Mouse (Mus musculus) liver, adult 2 months (tissue): ENCODE data around the gene Grhl1. TPM values are rescaled to one million over a fixed set of nuclear protein-coding genes. Genes with fewer than 3 reads are reported as not detected.
A peak's percentile ranks its signal among the peaks of the same experiment; 100 is the strongest.
"Not testable (repeated sequence)": the region's sequence is repeated elsewhere in the genome, so short reads cannot be mapped to it uniquely, and the experiment has no call there.

Experiments used
- DNase-seq: peaks from one replicate; pipeline ENCODE4 v3.0.0-alpha.2; 2011; ENCODE audit warnings: low read depth, low spot score; ENCODE audit errors: extremely low read depth
- H3K27ac ChIP-seq: fragments of 200-500 bp; replicated peaks from 2 replicates; pipeline ENCODE4 v1.5.1; 2012; ENCODE audit warnings: low read depth, mild to moderate bottlenecking, control low read depth, inconsistent platforms, low read length; ENCODE audit not compliant: insufficient read depth
- H3K27me3 ChIP-seq: fragments of 200-500 bp; 2 replicates; pipeline ENCODE4 v1.6.1; 2012; ENCODE audit warnings: mild to moderate bottlenecking, moderate library complexity, low read length, inconsistent platforms; ENCODE audit not compliant: control insufficient read depth, insufficient read depth
- H3K36me3 ChIP-seq: fragments of 200-500 bp; 2 replicates; pipeline ENCODE4 v1.6.1; 2012; ENCODE audit warnings: low read length, inconsistent platforms; ENCODE audit not compliant: control insufficient read depth, insufficient read depth
- H3K4me1 ChIP-seq: fragments of 200-500 bp; 2 replicates; pipeline ENCODE4 v1.6.1; 2011; ENCODE audit warnings: low read length; ENCODE audit not compliant: control insufficient read depth, insufficient read depth
- H3K4me3 ChIP-seq: fragments of 200-500 bp; 2 replicates; pipeline ENCODE4 v1.5.1; 2011; ENCODE audit warnings: low read depth, mild to moderate bottlenecking, control low read depth, low read length, moderate library complexity; ENCODE audit not compliant: insufficient read depth
- H3K79me2 ChIP-seq: fragments of 200-500 bp; 2 replicates; pipeline ENCODE4 v1.6.1; 2012; ENCODE audit warnings: inconsistent platforms, mild to moderate bottlenecking, low read length, moderate library complexity; ENCODE audit not compliant: control insufficient read depth, insufficient read depth
- H3K9ac ChIP-seq: fragments of 200-500 bp; 2 replicates; pipeline ENCODE4 v1.6.1; 2012; ENCODE audit warnings: low read depth, mild to moderate bottlenecking, control low read depth, inconsistent platforms, low read length
- CTCF ChIP-seq: fragments of 200-500 bp; IDR thresholded peaks from 2 replicates; pipeline ENCODE4 v1.5.1; 2011; ENCODE audit warnings: low read depth, low read length, control low read depth
- POLR2A ChIP-seq: fragments of 200-500 bp; IDR thresholded peaks from 2 replicates; pipeline ENCODE4 v1.6.1; 2011; ENCODE audit warnings: low read length, control low read depth; ENCODE audit not compliant: insufficient read depth; ENCODE audit errors: extremely low read depth
- WGBS: fragments of 180-500 bp; shearing (Covaris S2); methylation state at CpG from one replicate; pipeline ENCODE4 v1.1.7; 2018; 5-methylcytosine and 5-hydroxymethylcytosine counted together
- polyA plus RNA-seq: library from polyadenylated mRNA; depleted of rRNA; stranded (reverse); fragments of >200 nt; gene quantifications from 2 replicates; pipeline ENCODE4 v1.2.3, GENCODE M21; 2012; rRNA removed
- total RNA-seq: library from RNA; depleted of rRNA; stranded (reverse); fragments of >200 nt; gene quantifications from 2 replicates; pipeline ENCODE4 v1.2.3, GENCODE M21; 2014; rRNA removed

Grhl1 gene
- total RNA-seq (0.28 and 0.40 TPM in 2 replicates), polyA plus RNA-seq (0.17 and 0.42 TPM in 2 replicates)

DNA sequence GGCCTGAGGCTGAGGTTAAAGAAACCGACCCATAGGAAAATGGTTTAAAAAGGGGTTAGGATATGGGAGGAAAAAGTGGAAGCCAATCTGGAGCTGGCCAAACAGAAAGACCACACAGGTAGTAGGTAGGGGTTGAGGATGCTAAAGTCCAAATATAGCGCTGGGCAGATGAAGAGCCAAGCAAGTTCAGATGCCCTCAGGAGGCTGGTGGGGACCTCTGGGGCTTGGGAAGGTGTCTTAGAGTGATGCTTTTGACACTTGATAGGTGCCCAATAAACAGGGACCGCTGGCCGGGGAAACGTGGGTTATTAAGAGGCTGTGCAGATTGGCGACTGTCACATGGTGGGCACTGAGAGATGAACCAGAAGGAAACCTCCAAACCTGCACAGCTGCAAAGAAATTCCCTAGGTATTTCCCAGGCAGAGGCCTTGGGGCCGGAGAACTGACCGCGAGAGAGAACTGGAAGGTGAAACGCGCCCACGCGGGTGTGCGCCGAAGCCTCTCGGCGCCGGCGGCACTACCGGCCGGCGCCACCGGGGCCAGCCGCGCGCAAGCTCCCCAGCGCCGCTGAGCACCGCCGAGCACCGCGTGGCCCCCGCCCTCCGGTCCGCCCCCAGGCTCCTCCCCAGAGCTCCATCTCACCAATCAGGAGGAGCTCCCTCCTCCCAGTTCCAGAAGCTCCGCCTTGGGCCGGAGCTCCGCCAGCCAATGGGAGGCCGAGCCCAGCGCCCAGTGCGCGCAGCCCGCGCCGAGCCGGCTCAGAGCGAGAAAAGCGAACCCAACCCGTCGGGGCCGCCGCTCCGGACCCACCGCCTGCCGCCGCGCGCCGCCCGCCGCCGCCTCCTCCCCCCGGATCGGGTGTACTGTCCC, at the start of gene Grhl1:
TSS of gene Grhl1 (plus strand) at position 761 of the 870 bp plus-strand sequence.
- Histone ChIP-seq H3K4me1 (peaks cover 6% of the 10 kb centered on the region), H3K27ac (no peak within 1 kb of the TSS), H3K4me3 (peak within 1 kb of the TSS; percentile 76), H3K79me2 (no peaks in the 10 kb centered on the region), H3K36me3 (no peaks in the 10 kb centered on the region), H3K27me3 (no peaks in the 10 kb centered on the region; the same call in 1 of the 2 replicates), H3K9ac (peak within 1 kb of the TSS; percentile 82)
- peak; percentile 79 for DNase-seq
- WGBS: 2% methylated on average over 64 of the region's 64 CpGs
- TF ChIP-seq POLR2A (no peak), CTCF (peak; percentile 32)

DNA sequence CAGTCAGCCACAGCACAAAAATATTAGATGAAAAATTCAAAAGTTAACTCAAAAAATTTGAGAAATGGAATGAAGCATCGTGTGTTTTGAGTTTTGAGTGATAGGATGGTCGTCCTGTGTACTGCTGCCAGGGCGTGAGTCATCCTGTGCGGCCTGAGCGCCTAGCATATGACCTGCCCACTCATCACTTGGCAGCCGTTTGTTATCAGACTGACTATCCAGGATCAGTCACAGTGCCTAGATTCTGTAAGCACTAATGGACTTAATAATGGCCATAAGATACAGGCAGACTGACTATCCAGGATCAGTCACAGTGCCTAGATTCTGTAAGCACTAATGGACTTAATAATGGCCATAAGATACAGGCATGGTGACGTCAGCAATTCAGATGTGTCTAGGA, 47.0 kb upstream of the Grhl1 start:
- 85% methylated on average over 7 of the region's 7 CpGs for WGBS
- not testable (repeated sequence) for H3K4me3 ChIP-seq, DNase-seq, H3K4me1 ChIP-seq, H3K79me2 ChIP-seq, H3K27ac ChIP-seq, H3K36me3 ChIP-seq, H3K27me3 ChIP-seq, H3K9ac ChIP-seq

DNA sequence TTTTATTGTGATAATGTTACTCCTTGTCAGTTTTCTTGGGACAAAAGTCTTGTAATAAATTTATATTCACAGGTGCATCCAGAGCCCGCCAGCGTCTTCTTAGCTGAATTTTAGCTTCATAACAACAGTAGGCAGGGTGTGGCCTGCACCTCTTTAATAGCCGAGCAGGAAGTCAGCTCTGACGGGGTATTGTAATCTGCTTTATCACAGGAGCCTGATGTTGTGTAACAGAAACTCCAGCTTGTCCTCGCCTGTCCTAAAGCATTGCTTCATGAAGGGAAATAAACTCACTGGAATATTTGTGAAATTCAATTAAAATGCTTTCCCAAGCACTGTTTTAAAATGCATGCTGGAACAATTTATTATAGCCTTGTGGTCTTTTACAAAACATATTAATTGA, 35.7 kb upstream of the Grhl1 start:
- no peak for DNase-seq
- H3K79me2 ChIP-seq: no peaks in the 10 kb centered on the region
- H3K9ac ChIP-seq: no peak overlapping the region
- H3K27ac ChIP-seq: no peak overlapping the region
- no peak overlapping the region for H3K4me3 ChIP-seq
- TF ChIP-seq POLR2A (no peak), CTCF (no peak)
- no peaks in the 10 kb centered on the region for H3K36me3 ChIP-seq
- H3K4me1 ChIP-seq: no peaks in the 10 kb centered on the region
- no peaks in the 10 kb centered on the region for H3K27me3 ChIP-seq
- 79% methylated on average over 5 of the region's 5 CpGs for WGBS

DNA sequence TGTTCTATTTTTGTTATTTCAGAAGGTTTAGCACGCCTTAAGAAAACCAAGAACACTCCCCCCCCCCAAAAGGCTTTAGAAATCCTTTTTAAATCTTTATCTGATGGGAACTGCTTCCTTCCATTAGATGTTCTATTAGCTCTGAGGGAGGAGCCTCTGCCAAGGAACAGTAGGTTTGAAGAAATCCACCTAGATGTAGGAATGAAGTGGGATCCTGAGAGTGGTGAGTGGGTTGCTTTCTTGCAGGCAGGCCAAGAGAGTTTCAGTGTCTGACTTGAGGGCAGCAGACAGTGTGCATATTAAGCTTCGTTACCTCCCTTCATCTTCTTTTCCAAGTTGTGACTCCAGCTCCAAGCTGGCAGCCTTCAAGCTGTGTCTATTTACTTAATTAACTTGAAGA, 34.9 kb upstream of the Grhl1 start:
- H3K36me3 ChIP-seq: no peaks in the 10 kb centered on the region
- no peaks in the 10 kb centered on the region for H3K4me1 ChIP-seq
- no peak for DNase-seq
- H3K27me3 ChIP-seq: no peaks in the 10 kb centered on the region
- no peak for TF ChIP-seq POLR2A
- no peak for TF ChIP-seq CTCF
- no peak overlapping the region for H3K27ac ChIP-seq
- 83% methylated on average over 2 of the region's 2 CpGs for WGBS
- H3K4me3 ChIP-seq: no peak overlapping the region
- H3K9ac ChIP-seq: no peak overlapping the region
- no peaks in the 10 kb centered on the region for H3K79me2 ChIP-seq

DNA sequence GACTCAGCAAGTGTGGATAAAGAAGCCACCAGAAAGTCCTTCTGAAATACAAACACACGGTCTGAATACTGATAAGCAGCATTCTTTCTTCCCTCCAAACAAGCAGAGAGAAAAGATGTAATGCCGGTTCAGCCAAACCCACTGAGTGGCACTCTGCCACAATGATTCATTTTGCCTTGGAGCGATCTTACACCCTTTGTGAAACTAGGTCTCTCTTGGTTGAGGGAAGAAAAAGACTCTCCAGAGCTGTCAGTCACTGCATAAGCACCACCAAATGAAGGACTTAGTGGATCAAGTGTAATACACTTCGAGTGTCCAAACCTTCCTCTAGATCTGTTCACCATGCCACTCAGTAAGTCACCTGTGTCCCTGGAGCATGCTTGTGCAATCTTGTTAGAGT, 34.1 kb upstream of the Grhl1 start:
- no peak overlapping the region for H3K4me3 ChIP-seq
- H3K4me1 ChIP-seq: no peaks in the 10 kb centered on the region
- no peaks in the 10 kb centered on the region for H3K36me3 ChIP-seq
- TF ChIP-seq POLR2A: no peak
- TF ChIP-seq CTCF: no peak
- H3K9ac ChIP-seq: no peak overlapping the region
- WGBS: 70% methylated on average over 4 of the region's 4 CpGs
- DNase-seq: no peak
- H3K79me2 ChIP-seq: no peaks in the 10 kb centered on the region
- no peak overlapping the region for H3K27ac ChIP-seq
- no peaks in the 10 kb centered on the region for H3K27me3 ChIP-seq
